Mouse (Mus musculus): ENCODE results near the gene Rbms3.

DNA sequence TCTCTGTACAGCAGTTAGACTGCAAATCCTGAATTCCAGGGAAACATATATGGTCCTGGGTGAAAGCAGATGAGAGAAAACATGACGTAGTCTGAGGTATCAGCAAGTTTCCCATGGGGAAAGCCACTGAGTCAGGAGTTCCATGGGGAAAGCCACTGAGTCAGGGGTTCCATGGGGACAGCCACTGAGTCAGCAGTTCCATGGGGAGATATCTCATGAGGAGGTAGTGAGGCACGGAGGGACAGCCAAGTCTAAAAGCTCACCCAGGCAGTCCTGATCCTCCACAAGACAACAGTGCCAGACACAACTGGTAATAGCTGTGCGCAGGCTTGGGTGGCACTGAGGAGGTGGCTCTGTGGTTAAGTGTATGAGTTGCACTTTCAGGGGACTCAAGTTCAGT, 682.9 kb downstream of the Rbms3 start:
- TF ChIP-seq CTCF (IDR thresholded peaks at IDR 0.05; ENCODE audit: borderline replicate concordance, extremely low read depth, insufficient read depth, insufficient read length) (no peak), POLR2A (IDR thresholded peaks at IDR 0.05; ENCODE audit: borderline replicate concordance, extremely low read depth, insufficient read depth, insufficient read length, poor library complexity, severe bottlenecking) (no peak)

Data from brain, embryonic 14.5 days (tissue).